Mouse (Mus musculus): ENCODE results near the gene Lsm14b.
A peak's percentile ranks its signal among the peaks of the same experiment; 100 is the strongest.

Lsm14b gene

GRCm38 (mm10) chr2:180051986-180052733 is 27.4 kb downstream of the Lsm14b start:
- peak; percentile 72 for DNase-seq (ENCODE audit: low read depth, low spot score)

GRCm38 (mm10) chr2:180053001-180053400 is 28.2 kb downstream of the Lsm14b start:
- DNase-seq (ENCODE audit: low read depth, low spot score) = no peak

- no peak for DNase-seq (ENCODE audit: low read depth, low spot score)
These were observed 38.7 kb downstream of the Lsm14b start for GRCm38 (mm10) chr2:180063338-180064131.

- no peak for DNase-seq (ENCODE audit: low read depth, low spot score)
These were observed 45.1 kb downstream of the Lsm14b start for GRCm38 (mm10) chr2:180069770-180070480.

GRCm38 (mm10) chr2:180070481-180071453 is 46.0 kb downstream of the Lsm14b start, which contains the start of gene Mtg2:
Mtg2 (plus strand) TSS chr2:180070588.
- DNase-seq (ENCODE audit: low read depth, low spot score) = peak; percentile 94

GRCm38 (mm10) chr2:180071671-180072070 is 46.9 kb downstream of the Lsm14b start:
- DNase-seq (ENCODE audit: low read depth, low spot score) = no peak

- DNase-seq (ENCODE audit: low read depth, low spot score) = no peak
These were observed 48.1 kb downstream of the Lsm14b start for GRCm38 (mm10) chr2:180072886-180073285.

GRCm38 (mm10) chr2:180077622-180078021 is 52.8 kb downstream of the Lsm14b start:
- no peak for DNase-seq (ENCODE audit: low read depth, low spot score)

- peak; percentile 20 for DNase-seq (ENCODE audit: low read depth, low spot score)
These were observed 55.9 kb downstream of the Lsm14b start for GRCm38 (mm10) chr2:180080680-180081079.

GRCm38 (mm10) chr2:180083063-180083462 is 58.3 kb downstream of the Lsm14b start:
- no peak for DNase-seq (ENCODE audit: low read depth, low spot score)

- DNase-seq (ENCODE audit: low read depth, low spot score) = no peak
These were observed 59.8 kb downstream of the Lsm14b start for GRCm38 (mm10) chr2:180084565-180084964.
